Mouse (Mus musculus) ES-Bruce4 (cell line): ENCODE measurements around the gene Pbxip1.
A peak's percentile ranks its signal among the peaks of the same experiment; 100 is the strongest.

Source experiments
- CTCF ChIP-seq: IDR thresholded peaks from one replicate; pipeline ENCODE4 v1.8.1; 2011; ENCODE audit warnings: low read depth, low read length
- EP300 ChIP-seq: IDR thresholded peaks from 2 replicates; pipeline ENCODE4 v1.6.1; 2011; ENCODE audit warnings: low read depth, low read length; ENCODE audit not compliant: insufficient read depth
- POLR2A ChIP-seq: IDR thresholded peaks from one replicate; pipeline ENCODE4 v1.8.1; 2011; ENCODE audit warnings: low read length; ENCODE audit not compliant: insufficient read depth

DNA sequence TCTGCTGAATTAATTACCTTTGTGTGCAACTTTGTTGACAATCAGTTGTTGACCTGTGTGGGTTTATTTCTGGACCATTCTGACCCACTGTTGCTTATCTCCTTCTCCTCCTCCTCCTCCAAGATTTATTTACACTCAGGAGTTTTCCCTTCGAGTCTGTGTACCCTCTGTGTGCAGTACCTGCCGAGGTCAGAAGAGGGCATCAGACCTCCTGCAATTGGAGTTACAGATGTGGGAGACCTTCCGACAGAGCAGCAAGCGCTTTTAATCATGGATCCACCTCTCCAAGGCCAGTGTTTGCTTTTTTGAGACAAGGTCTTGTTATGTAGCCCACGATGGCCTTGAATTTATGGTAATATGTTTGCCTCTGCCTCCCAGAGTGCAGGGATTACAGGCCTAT lies 58.1 kb downstream of the Pbxip1 start:
- peak; percentile 30 for TF ChIP-seq CTCF
- no peak for TF ChIP-seq POLR2A
- TF ChIP-seq EP300 = no peak
